Mouse (Mus musculus) thymus, adult 2 months (tissue): Measurements from ENCODE around the gene Gm13287.
"Not testable (repeated sequence)": the region's sequence is repeated elsewhere in the genome, so short reads cannot be mapped to it uniquely, and the experiment has no call there.

Experiments
- CTCF ChIP-seq: fragments of 200-500 bp; IDR thresholded peaks from 2 replicates; pipeline ENCODE4 v1.5.1; 2012; ENCODE audit warnings: mild to moderate bottlenecking, control low read depth, low read length, moderate library complexity, borderline replicate concordance; ENCODE audit not compliant: control insufficient read depth, poor library complexity, insufficient read depth; ENCODE audit errors: extremely low read depth
- POLR2A ChIP-seq: fragments of 200-500 bp; IDR thresholded peaks from 2 replicates; pipeline ENCODE4 v1.6.1; 2012; ENCODE audit warnings: mild to moderate bottlenecking, low read length, control low read depth, moderate library complexity; ENCODE audit not compliant: control insufficient read depth, poor library complexity, insufficient read depth; ENCODE audit errors: extremely low read depth

- TF ChIP-seq CTCF, POLR2A: not testable (repeated sequence)
These were observed 43.3 kb upstream of the Gm13287 start, which contains the start of gene Gm13283 for GRCm38 (mm10) chr4:88759610-88760268.
